Mouse (Mus musculus) R1 (cell line): Measurements from ENCODE around the gene Psmd2.

Experiments
- DNase-seq: peaks from one replicate; pipeline ENCODE4 v3.0.0-alpha.2; 2018; ENCODE audit warnings: low read depth, low spot score

Psmd2 gene

DNA sequence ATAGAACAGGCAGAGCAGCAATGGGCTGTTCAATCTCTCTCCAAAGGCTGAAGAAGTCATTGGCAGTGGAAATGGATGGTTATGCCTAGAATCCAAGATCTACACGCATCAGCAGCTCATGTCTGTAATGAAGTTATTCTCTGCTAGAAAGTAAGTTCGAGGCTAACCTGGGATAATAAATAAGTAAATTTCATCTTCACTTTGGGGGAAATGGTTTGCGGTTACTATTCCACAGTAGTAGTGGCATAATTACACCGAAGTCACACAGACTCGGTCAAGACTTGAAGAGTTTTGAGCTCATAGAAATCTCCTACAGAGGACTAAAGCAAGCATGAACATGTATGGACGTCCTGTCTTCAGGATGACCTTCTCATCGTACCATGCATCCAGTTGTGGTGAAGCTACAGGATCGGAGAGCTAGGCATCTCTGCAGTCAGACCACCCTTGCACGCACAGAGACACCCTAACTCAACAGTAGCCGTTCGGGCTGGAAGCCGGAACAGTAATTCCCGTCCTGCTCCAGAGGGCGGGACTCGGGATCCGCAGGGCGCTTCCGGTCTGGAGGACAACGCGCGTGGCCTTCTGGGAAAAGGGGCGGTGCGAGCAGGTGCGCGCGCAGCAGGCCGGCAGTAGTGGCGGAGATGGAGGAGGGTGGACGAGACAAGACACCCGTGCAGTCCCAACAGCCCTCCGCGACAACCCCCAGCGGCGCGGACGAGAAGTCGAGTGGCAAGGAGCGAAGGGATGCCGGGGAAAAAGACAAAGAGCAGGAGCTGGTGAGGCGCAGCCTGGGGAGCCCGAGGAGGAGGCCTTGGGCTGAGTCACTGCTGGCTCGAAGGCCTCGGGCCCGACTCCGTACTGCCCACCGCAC is at the start of gene Psmd2:
Gene Psmd2, plus strand, starts transcription at position 577 of the 871 bp plus-strand sequence.
- DNase-seq, result peak; percentile 96

DNA sequence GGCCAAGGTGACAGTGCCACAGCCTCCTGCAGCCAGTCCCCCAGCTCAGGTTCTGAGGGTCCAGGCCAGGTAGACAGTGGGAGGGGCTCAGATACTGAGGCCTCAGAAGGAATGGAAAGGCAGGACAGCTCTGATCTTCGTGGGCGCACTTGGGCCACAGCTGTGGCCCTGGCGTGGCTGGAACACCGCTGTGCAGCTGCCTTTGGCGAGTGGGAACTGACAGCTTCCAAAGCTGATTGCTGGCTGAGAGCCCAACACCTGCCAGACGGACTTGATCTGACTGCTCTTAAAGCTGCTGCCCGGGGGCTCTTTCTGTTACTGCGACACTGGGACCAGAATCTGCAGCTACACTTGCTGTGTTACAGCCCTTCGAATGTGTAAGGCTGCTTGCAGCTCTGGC is 46.7 kb upstream of the Psmd2 start:
- no peak for DNase-seq

DNA sequence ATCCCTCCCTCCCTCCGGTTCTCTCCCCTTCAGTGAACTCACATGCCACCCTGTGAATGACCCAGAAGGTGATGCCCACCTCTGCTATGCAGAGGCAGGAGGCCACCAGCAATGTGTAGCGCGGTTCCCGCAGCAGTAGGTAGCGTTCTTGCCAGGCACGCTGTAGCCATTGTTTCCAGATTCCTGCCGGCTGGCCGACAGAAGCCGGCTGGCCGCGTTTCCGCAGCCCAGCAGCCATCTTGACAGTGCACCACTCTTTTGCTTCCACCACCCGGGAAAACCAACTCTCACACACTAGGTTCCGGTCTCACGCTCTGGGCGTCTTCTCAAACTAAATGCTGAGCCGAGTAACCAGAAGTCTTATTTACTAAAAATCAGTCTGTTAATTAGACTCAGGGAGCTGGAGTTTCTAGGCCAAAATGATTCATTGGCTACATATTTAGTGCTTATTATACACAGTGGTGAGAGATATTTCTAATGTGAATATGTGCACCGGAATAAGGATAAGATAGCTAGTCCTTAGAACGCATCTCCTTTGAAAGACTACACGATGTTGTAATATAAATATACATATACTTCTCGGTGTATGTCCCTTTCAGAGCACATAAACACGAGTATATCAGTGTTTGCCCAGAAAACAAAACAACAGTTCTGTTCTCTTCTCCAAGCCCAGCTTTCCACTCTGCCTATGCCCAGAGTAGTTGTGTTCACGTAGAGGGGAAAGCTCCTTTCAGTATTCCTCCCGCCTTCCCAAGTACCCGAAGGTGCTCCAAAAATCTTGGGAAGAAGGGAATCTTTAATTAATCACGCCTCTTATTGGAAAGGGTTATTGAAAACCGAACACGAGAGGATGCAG is 40.7 kb upstream of the Psmd2 start:
- peak; percentile 93 for DNase-seq

DNA sequence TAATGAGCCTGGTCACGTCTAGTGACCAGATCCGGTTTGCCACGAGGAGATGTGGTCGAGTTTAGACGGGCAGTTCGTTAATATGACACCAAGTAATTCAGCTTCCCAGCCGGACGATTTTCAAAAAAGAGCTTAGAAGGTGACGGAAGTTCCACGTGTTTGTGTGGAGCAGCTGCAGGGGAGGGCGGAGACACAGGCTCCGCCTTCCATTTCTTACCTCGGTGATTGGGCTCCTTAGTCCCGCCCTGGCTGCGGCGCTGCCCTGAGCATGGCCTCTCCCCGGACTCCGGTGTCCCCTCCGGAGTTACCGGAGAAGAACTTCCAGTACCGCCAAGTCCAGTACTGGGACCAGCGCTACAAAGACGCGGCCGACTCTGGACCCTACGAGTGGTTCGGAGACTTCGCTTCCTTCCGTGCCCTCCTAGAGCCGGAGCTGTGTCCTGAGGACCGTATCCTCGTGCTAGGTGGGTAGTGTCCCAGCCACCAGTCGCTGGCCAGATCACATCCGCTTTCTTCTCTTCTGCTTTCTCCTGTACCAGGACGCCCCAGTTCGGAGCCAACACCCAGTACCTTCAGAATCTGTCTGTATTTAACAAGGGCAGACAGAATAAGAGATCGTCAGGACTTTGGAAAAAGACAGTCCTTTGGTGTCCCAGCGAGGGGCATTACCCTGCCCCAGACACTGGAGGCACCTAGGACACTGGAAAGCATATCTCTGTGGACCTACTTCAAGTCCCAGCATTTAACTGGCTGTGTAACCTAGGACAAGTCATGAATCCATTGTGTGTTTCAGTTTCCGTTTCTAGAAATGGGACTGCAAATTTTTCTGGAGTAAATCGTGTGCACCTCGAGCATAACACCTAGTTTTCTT is 39.9 kb upstream of the Psmd2 start, which contains the start of the genes Eef1akmt4, Gm49333 and Alg3:
Gene Eef1akmt4, plus strand, starts transcription at position 237 of the 871 bp plus-strand sequence.
Gene Gm49333, plus strand, starts transcription at position 254 of the 871 bp plus-strand sequence.
Gene Alg3, minus strand, starts transcription at position 379 of the 871 bp plus-strand sequence.
- DNase-seq, result peak; percentile 97

DNA sequence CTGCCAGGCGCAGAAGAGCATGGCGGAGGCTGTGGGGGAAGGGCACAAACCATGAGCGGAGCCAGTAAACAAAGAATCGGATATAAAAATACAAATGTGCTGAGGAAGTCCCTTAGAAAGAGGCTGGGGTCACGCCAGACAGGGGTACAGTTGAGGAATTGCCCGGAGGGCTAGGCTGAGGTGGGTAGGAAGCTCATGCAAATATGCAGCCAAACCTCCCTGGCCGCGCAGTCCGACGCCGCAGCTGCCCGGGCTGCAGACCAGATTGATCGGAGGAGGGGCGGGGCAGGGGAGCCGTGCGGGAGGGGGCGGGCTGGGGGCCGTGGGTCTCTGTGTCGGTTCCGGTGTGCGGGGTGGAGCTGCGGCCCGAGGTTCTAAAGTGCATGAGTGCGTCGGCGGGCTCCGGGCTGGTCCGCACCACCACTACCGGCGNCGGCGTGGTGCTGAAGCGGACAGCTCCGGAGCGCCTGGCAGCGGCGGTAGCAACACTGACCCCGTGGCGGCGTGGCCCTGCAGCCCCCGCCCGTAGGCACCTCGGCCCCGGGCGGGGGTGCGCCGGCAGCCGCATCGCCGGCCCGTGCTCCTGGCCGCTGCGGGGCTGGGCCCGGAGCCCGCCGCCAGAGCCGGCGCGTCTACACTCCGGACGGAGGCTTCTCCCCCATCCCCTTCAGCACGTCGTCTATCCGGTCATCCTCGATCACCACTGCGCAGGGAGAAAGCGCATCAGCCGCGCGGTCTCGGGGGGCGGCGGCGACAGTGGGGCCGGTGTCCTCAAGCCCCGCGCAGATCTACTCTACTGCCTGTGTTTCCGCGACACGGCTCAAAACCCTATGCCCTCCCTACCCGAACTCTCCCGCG is 31.7 kb upstream of the Psmd2 start:
- peak; percentile 53 for DNase-seq

DNA sequence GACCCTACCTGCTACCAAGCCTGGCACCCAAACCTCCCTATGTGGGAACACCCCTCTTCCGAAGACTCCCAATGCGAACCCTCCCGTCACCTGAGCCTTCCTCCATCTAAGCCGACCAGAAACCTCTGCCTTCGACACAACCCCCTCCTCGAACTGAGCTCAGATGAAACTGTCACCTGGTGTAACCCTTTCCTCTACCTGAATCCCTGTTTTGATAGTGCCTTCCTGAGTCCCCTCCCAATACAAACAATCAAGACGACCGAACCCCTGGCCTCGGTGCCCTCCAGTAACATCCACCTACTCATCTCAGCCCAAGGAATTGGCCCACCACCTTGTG is 31.1 kb upstream of the Psmd2 start:
- peak; percentile 35 for DNase-seq

DNA sequence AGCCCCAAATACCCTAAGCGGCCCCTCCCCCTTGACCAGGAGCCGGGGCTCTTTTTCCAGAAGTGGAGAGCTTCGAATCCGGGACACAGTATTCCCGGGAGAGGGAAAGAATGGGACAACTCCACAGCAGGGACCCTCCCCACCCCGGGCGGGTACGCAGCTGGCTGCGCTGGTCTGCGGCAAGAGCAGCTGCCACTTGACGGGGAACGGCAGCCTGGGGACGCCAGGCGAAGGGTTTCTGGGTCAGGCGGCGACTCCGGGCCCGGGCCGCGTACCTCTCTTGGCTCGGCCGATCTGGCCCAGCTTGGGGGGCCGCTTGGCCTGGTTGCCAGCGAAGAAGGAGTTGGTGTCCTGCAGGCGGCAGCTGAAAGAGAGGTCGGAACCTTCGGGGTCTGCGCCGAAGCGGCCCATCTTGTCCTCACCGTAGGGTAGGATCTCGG is 30.7 kb upstream of the Psmd2 start:
- peak; percentile 47 for DNase-seq

DNA sequence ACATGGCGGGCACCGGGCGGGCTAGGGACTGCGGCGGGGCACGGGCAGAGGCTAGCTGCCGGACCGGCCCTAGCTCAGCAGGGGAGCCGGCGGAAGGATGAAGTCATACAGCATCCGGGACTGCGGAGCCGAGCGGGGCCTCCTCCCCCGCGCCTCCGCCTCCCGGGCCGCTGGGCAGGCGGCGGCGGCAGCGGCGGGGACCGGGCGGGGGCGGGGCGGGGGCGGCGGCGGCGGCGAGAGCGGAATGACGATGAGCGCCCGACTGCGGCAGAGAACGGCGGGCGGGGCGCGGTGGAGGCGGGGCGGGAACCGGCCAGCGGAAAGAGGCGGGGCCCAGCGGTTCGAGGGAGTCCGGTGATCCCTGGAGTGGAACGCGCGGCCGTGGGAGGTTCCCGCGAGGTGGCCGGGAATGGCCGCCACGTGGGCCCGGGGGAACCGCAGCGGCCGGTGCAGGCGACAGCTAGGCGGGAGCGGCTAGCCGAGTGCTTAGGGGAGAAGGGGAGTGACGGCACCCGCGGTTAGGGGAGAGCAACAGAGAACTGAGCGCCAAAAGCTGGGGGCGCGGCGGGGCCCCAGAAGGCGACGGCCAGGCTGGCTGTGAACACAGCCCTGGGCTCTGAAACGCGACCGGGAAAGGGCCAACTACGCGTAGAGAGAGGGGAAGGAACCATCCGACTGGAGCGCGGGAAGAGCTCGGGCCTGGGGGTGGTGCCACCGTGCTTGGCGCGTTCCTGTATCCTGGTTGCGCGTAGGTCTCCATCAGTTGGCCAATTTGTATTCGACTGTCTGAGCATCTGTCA is 30.1 kb upstream of the Psmd2 start, which contains the start of gene Camk2n2:
Gene Camk2n2, minus strand, starts transcription at position 97 of the 800 bp plus-strand sequence.
- DNase-seq, result peak; percentile 60

DNA sequence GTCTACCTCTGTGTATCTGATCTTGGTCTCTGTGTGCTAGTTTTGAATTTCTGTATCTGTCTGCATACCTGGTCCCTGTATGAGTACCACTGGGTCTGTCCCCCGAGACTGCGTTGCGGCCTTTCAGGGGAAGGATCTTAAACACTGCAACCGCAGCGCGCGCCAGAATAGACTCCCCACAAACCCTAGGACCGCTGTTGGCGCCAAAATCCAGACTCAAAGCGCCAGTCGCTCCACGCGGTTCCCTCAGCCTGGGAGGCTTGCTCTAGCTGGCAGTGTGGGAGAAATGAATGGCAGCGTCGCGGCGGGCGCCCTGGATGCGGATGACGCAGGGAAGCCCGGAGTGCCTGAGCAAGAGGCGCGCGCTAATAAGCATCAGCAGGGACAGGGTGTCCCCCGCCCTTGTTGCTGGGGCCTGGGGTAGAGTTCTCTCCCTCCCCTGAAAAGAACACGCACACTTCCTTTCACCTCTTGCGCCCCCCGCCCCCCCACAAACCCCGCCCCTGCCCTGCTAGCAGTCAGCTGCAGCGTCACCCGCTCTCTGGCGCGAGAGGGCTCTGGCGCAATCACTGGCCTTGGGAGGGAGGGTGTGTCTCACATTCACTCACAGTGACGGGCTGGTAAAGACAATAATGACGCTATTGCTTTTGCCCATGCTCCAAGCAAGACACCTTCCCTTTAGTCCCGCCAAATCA is 29.3 kb upstream of the Psmd2 start:
- peak; percentile 90 for DNase-seq

DNA sequence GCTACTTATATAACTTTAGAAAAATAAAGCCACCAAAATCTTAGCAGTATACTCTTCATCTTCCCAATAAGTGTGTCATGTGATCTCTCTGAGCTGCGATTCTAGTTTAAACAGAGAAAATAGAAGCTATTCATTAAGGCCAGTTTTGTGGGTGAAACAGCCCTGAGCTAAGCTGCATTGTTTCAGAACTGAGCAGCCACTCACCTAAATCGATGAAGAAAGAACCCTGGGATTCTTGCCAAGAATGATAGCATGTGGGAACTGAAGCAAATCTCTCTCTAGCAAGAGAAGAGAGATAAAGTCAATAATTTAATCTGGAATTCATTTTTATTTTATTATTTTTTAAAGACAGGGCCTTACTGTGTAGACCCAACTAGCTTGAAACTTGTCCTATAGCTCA is 28.2 kb upstream of the Psmd2 start:
- DNase-seq, result no peak

DNA sequence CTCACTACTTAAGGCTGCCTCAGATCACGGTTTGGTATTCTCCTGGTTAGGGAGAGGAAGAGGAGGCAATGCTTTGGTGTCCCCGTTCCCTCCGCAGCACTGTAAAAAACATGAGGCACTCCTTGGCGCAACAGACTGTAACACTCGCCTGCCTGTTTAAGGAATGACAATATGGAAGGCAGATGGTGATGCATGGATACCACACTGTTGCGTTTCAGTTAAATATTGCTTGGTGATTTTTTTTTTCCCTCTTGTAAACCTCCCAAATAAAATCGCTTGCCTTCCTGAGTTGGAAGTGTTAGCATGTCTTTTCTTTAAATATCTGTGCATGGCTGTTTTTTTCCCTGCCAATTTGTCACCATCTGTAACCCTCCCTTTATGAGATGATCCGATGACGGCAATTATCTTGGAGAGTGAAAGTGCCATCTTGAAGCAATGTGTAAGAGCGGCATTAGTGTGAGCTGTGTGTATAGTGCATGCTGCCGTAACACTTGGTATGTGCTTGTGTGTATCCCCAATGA is 22.5 kb upstream of the Psmd2 start:
- no peak for DNase-seq

DNA sequence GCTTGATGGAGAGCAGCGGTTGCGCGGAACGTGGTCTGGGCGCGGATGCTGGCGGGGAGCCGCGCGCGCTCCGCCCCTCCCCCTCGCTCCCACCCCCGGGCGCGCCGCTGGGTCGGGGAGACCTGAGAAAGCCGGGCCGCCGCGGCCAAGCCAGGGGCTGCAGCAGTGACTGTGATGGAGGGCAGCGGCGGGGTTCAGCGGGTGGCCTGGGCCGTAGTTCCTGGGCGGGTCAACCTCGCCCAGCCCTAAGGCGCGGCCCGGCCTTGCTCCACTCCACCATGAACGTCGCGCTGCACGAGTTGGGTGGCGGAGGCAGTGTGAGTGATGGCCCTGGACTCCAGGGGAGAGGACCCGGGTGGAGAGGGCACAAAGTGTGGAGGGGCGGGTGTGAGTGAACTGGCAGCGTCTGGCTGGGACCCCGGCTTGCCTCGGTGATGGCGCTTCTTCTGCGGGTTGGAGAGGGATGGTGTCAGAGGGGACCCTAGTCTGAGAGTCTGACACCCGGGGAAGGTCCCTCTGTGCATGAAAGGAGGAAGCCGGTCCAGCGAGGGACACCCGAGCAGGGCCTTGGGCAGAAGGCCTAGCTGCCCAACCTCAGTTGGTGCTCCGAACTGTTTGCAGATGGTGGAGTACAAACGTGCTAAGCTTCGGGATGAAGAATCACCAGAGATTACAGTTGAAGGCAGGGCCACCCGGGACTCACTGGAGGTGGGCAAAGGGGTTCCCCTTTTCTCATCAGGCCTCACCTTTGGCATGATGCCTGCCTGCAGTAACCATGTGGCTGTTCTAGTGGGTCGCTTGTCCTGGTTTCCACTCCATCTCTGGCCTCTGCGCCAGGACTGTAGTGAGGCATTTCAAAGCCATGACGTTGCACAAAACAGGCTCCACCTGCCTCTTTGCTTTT is 21.5 kb upstream of the Psmd2 start, which contains the start of gene Ece2:
Gene Ece2, plus strand, starts transcription at position 98 of the 904 bp plus-strand sequence.
- peak; percentile 63 for DNase-seq

DNA sequence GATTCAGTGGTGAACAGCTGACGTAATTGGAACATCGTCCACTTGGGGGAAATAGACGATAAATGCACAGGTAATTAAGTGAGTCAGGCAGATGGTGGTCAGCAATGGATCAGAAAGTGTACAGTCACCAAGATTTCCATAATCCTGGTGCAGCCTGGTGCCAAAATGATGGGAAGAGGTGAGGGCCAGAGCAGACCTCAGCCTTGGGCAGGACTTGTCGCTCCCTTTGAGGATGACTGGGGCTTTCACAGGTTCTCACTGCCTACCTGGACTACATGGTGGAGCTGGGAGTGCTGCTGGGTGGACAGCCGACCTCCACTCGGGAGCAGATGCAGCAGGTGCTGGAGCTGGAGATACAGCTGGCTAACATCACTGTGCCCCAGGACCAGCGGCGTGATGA is 14.0 kb upstream of the Psmd2 start:
- DNase-seq, result no peak

DNA sequence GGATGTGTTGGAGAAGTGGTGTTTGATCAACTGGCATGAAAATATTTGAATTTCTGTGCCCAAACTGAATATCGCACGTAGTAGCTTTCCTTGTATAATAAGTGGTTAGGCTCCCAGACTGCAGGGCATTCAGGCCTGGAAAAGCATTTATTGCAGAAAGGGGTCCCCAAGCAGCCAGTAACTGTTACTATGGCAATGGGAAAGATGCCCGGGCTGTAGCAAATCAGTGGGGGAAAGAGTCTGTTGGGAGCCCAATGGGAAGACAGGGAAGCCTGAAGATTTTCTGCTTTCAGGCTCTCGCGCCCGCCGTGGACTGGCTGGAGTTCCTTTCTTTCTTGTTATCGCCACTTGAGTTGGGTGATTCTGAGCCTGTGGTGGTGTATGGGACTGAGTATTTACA is 13.1 kb upstream of the Psmd2 start:
- DNase-seq, result no peak

DNA sequence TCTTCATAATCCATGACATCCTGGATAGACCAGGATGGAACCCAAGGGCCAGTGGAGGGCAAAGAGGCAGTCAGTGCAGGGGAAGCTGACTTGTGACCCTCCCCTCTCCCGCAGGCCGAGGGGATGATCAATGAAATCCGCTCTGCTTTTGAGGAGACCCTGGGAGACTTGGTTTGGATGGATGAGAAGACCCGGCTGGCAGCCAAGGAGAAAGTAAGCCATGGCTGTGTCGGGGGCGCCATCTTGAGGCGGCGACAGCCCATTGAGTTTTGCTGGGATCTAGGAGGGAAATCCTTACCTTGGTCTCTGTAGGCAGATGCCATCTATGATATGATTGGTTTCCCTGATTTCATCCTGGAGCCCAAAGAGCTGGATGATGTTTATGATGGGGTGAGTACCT is 9.3 kb upstream of the Psmd2 start:
- DNase-seq, result peak; percentile 61

DNA sequence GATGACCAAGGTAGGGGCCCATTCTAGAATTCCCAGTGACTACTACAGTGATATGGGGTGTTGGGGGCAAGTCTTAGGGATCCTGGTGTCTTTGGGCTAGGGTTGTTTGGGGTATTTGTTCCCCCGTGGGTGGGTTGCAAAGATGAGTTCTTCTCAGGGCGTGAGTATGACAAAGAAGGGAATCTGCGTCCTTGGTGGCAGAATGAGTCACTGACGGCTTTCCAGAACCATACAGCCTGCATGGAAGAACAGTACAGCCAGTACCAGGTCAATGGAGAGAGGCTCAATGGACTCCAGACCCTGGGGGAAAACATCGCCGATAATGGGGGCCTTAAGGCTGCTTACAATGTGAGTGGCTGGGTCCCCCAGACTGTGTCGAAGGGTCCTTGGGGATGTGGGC is 7.5 kb upstream of the Psmd2 start:
- DNase-seq, result no peak

DNA sequence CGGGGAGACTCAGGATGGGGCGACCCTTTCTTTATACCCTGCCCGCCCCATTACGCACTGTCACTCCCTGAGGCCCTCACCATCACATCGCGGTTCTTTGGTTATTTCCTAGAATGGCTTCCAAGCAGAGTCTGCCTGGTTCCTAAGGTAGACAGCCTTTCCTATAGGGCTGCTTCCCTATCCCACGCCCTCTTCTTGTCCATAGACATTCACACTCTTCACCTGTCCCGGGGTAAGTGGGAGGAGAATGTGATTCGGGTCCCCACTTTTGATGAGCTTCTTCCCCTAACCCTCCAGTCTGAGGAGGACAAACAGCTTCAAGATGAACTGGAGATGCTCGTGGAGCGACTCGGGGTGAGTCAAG is 477 bp downstream of the Psmd2 start:
- DNase-seq, result peak; percentile 52

DNA sequence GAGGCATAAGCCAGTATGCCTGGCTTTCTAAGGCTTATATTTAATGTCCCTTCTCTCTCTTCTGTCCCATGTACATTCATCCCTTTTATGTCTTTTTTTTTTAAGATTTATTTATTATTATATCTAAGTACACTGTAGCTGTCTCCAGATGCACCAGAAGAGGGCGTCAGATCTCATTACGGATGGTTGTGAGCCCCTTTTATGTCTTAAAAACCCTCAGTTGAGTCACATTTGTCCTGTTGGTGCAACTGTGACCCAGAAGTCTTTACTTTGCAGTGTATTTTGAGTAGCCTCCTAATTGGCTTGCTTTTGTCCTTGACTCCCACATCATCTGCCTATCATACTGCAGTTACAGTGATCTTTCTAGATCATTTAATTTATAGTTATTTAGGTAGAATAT is 1.9 kb downstream of the Psmd2 start:
- peak; percentile 32 for DNase-seq
